Mouse (Mus musculus): ENCODE data around the gene Tor3a.
"Not testable (repeated sequence)": the region's sequence is repeated elsewhere in the genome, so short reads cannot be mapped to it uniquely, and the experiment has no call there.

Tor3a gene

GRCm38 (mm10) chr1:156669208-156669983 is 4.8 kb downstream of the Tor3a start:
- no peak for DNase-seq (ENCODE audit: low read depth)

GRCm38 (mm10) chr1:156668602-156669001 is 5.6 kb downstream of the Tor3a start:
- peak; percentile 21 for DNase-seq (ENCODE audit: low read depth)

GRCm38 (mm10) chr1:156667141-156667926 is 6.8 kb downstream of the Tor3a start:
- peak; percentile 95 for DNase-seq (ENCODE audit: low read depth)

- peak; percentile 20 for DNase-seq (ENCODE audit: low read depth)
Measured at GRCm38 (mm10) chr1:156665777-156666176, 8.4 kb downstream of the Tor3a start.

GRCm38 (mm10) chr1:156660660-156661236 is 13.4 kb downstream of the Tor3a start:
- DNase-seq (ENCODE audit: low read depth) = not testable (repeated sequence)

GRCm38 (mm10) chr1:156659906-156660659 is 14.1 kb downstream of the Tor3a start:
- no peak for DNase-seq (ENCODE audit: low read depth)

GRCm38 (mm10) chr1:156658676-156659075 is 15.5 kb downstream of the Tor3a start:
- no peak for DNase-seq (ENCODE audit: low read depth)

GRCm38 (mm10) chr1:156657523-156657922 is 16.6 kb downstream of the Tor3a start:
- DNase-seq (ENCODE audit: low read depth) = no peak

GRCm38 (mm10) chr1:156654735-156655530 is 19.2 kb downstream of the Tor3a start:
- DNase-seq (ENCODE audit: low read depth) = no peak

- no peak for DNase-seq (ENCODE audit: low read depth)
Measured at GRCm38 (mm10) chr1:156652189-156652822, 21.9 kb downstream of the Tor3a start.

- no peak for DNase-seq (ENCODE audit: low read depth)
Measured at GRCm38 (mm10) chr1:156650631-156651030, 23.5 kb downstream of the Tor3a start.

- DNase-seq (ENCODE audit: low read depth) = no peak
Measured at GRCm38 (mm10) chr1:156648705-156649104, 25.5 kb downstream of the Tor3a start.

- no peak for DNase-seq (ENCODE audit: low read depth)
Measured at GRCm38 (mm10) chr1:156645971-156646370, 28.2 kb downstream of the Tor3a start.

- no peak for DNase-seq (ENCODE audit: low read depth)
Measured at GRCm38 (mm10) chr1:156644780-156645523, 29.2 kb downstream of the Tor3a start.

- no peak for DNase-seq (ENCODE audit: low read depth)
Measured at GRCm38 (mm10) chr1:156644061-156644460, 30.1 kb downstream of the Tor3a start.

- no peak for DNase-seq (ENCODE audit: low read depth)
Measured at GRCm38 (mm10) chr1:156642813-156643212, 31.3 kb downstream of the Tor3a start.

GRCm38 (mm10) chr1:156641808-156642207 is 32.3 kb downstream of the Tor3a start:
- no peak for DNase-seq (ENCODE audit: low read depth)

GRCm38 (mm10) chr1:156640577-156640976 is 33.6 kb downstream of the Tor3a start:
- DNase-seq (ENCODE audit: low read depth) = peak; percentile 46

- DNase-seq (ENCODE audit: low read depth) = no peak
Measured at GRCm38 (mm10) chr1:156639455-156639854, 34.7 kb downstream of the Tor3a start.

GRCm38 (mm10) chr1:156635148-156635547 is 39.0 kb downstream of the Tor3a start:
- no peak for DNase-seq (ENCODE audit: low read depth)

Data from 416B (cell line).